Mouse (Mus musculus) stomach, postnatal 0 days (tissue): Measurements from ENCODE around the gene Capn5. TPM values are rescaled to one million over a fixed set of nuclear protein-coding genes. Genes with fewer than 3 reads are reported as not detected.

Experiments
- ATAC-seq: fragments of 200-750 bp; cut with Nextera tagmentation; 2 replicates; pipeline ENCODE4 v1.8.0; 2017; ENCODE audit not compliant: low FRiP score, low TSS enrichment
- DNase-seq: peaks from one replicate; pipeline ENCODE4 v3.0.0-alpha.2; 2016; ENCODE audit warnings: low spot score
- H3K27ac ChIP-seq: fragments of 300-500 bp; sonication (generic); replicated peaks from 2 replicates; pipeline ENCODE4 v1.5.1; 2014; ENCODE audit warnings: mild to moderate bottlenecking, control low read depth
- H3K27me3 ChIP-seq: fragments of 300-500 bp; sonication (generic); 2 replicates; pipeline ENCODE4 v1.6.1; 2014; ENCODE audit warnings: low read length; ENCODE audit not compliant: control insufficient read depth, insufficient read depth
- H3K36me3 ChIP-seq: fragments of 300-500 bp; sonication (generic); 2 replicates; pipeline ENCODE4 v1.6.1; 2014; ENCODE audit warnings: low read length, mixed read lengths; ENCODE audit not compliant: control insufficient read depth, insufficient read depth
- H3K4me1 ChIP-seq: fragments of 300-500 bp; sonication (generic); replicated peaks from 2 replicates; pipeline ENCODE4 v1.6.1; 2014; ENCODE audit warnings: antibody characterized with exemption; ENCODE audit not compliant: control insufficient read depth, insufficient read depth
- H3K4me2 ChIP-seq: fragments of 300-500 bp; sonication (generic); replicated peaks from 2 replicates; pipeline ENCODE4 v1.6.1; 2014; ENCODE audit warnings: low read depth, mild to moderate bottlenecking, control low read depth, moderate library complexity
- H3K4me3 ChIP-seq: fragments of 300-500 bp; sonication (generic); 2 replicates; pipeline ENCODE4 v1.5.1; 2014; ENCODE audit warnings: low read depth, low read length, control low read depth
- H3K9ac ChIP-seq: fragments of 300-500 bp; sonication (generic); 2 replicates; pipeline ENCODE4 v1.6.1; 2014; ENCODE audit warnings: mild to moderate bottlenecking, low read length, control low read depth, mixed read lengths
- H3K9me3 ChIP-seq: fragments of 300-500 bp; sonication (generic); 2 replicates; pipeline ENCODE4 v1.6.1; 2016; ENCODE audit warnings: low read length; ENCODE audit not compliant: control insufficient read depth
- CTCF ChIP-seq: IDR thresholded peaks from 2 replicates; pipeline ENCODE4 v1.5.1; 2016; ENCODE audit warnings: antibody characterized with exemption, low read depth, mild to moderate bottlenecking, moderate library complexity
- EP300 ChIP-seq: optimal IDR thresholded peaks from 2 replicates; pipeline ENCODE3; 2016; ENCODE audit warnings: antibody characterized with exemption
- WGBS: fragments of 180-500 bp; shearing (Covaris S2); extraction: QIAGEN DNeasy Blood & Tissue Kit; methylation state at CpG from one replicate; pipeline ENCODE4 v1.1.7; 2014; 5-methylcytosine and 5-hydroxymethylcytosine counted together
- polyA plus RNA-seq: library from polyadenylated mRNA; unstranded; fragments of >200 nt; fragmentation: Nextera tagmentation; extraction: Ambion mirVana; gene quantifications from 2 replicates; pipeline ENCODE4 v1.2.1, GENCODE M21; 2015

The Capn5 gene
- polyA plus RNA-seq, 1 experiment from 2014 or later: 13.2 TPM

DNA sequence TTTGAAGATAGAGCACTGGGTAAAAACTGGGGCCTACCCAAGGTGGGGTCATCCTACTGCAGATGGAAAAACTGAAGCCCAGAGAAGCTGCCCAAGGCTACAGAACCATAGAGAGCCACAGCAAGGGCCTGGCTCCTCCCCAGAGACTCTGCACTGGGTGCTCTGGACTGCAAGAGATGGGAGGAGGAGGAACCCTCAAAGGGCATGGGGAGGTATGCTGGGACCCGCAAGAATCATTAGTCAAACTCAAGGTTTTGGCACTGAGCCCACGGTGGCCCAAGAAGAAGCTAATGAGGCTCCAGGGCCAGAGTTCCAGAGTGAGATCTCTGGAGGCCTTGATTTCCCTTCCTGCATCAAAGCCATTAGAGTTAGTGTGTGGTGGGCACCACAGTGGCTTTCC is 40.1 kb downstream of the Capn5 start:
- Histone ChIP-seq H3K4me3 (no peak overlapping the region), H3K36me3 (no peaks in the 10 kb centered on the region), H3K4me2 (no peak overlapping the region), H3K9me3 (no peaks in the 10 kb centered on the region), H3K9ac (no peak overlapping the region), H3K4me1 (peaks cover 3% of the 10 kb centered on the region; the same call in 1 of the 2 replicates), H3K27me3 (no peaks in the 10 kb centered on the region), H3K27ac (no peak overlapping the region)
- DNase-seq (no peak), ATAC-seq (no peak)
- 37% methylated on average over 2 of the region's 2 CpGs for WGBS
- TF ChIP-seq CTCF: no peak
- TF ChIP-seq EP300: no peak

- Histone ChIP-seq H3K27me3 (no peaks in the 10 kb centered on the region), H3K9me3 (no peaks in the 10 kb centered on the region), H3K4me1 (peaks cover 3% of the 10 kb centered on the region; the same call in 1 of the 2 replicates), H3K4me2 (no peak overlapping the region), H3K36me3 (no peaks in the 10 kb centered on the region), H3K4me3 (no peak overlapping the region), H3K27ac (no peak overlapping the region), H3K9ac (no peak overlapping the region)
- DNase-seq (no peak), ATAC-seq (no peak)
- TF ChIP-seq EP300 (no peak), CTCF (no peak)
- 50% methylated on average over 3 of the region's 3 CpGs for WGBS
These were observed 40.5 kb downstream of the Capn5 start for GRCm38 (mm10) chr7:98137583-98137982.

GRCm38 (mm10) chr7:98131751-98132150 is 46.3 kb downstream of the Capn5 start:
- Histone ChIP-seq H3K4me3 (no peak overlapping the region), H3K27me3 (no peaks in the 10 kb centered on the region), H3K9ac (no peak overlapping the region), H3K9me3 (no peaks in the 10 kb centered on the region), H3K4me2 (no peak overlapping the region), H3K36me3 (no peaks in the 10 kb centered on the region), H3K27ac (no peak overlapping the region), H3K4me1 (no peaks in the 10 kb centered on the region)
- ATAC-seq: no peak
- 96% methylated on average over 8 of the region's 8 CpGs for WGBS
- peak; percentile 46 for TF ChIP-seq CTCF
- TF ChIP-seq EP300: no peak
- no peak for DNase-seq

DNA sequence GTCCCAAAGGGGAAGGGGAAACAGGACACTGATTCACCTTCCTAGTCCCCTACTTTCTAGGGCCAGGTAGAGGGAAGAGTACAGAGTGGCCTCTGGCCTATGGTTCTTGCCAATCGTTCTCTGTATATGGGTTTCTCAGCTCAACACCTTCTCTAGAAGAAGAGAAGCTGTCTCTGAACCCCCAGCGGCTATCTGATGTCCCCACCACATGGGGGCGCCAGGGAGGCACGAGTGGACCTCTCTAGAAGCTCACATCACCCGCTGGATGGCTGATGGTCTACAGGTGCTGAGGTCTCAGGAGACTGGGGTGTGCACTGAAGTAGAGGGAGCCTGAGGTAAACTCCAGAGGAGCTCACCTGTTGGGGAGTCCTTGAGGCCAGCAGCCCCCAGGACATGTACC is 52.6 kb downstream of the Capn5 start:
- ATAC-seq: no peak
- Histone ChIP-seq H3K4me3 (no peak overlapping the region), H3K9ac (no peak overlapping the region), H3K27me3 (no peaks in the 10 kb centered on the region), H3K4me1 (no peaks in the 10 kb centered on the region), H3K27ac (no peak overlapping the region), H3K4me2 (no peak overlapping the region), H3K36me3 (0 out of 2 replicates have a peak, but pooled peaks cover 2% of the 10 kb centered on the region), H3K9me3 (no peaks in the 10 kb centered on the region)
- DNase-seq: peak; percentile 65
- TF ChIP-seq CTCF (peak; percentile 70), EP300 (no peak)
- 34% methylated on average over 5 of the region's 5 CpGs for WGBS

- DNase-seq: no peak
- no peaks in the 10 kb centered on the region for H3K27me3 ChIP-seq
- TF ChIP-seq CTCF (no peak), EP300 (no peak)
- no peaks in the 10 kb centered on the region for H3K9me3 ChIP-seq
- 37% methylated on average over 5 of the region's 5 CpGs for WGBS
- 0 out of 2 replicates have a peak, but pooled peaks cover 2% of the 10 kb centered on the region for H3K36me3 ChIP-seq
- no peak for ATAC-seq
- H3K4me3 ChIP-seq: no peak overlapping the region
- H3K4me2 ChIP-seq: no peak overlapping the region
- no peak overlapping the region for H3K27ac ChIP-seq
- H3K9ac ChIP-seq: no peak overlapping the region
- H3K4me1 ChIP-seq: no peaks in the 10 kb centered on the region
These were observed 53.4 kb downstream of the Capn5 start for GRCm38 (mm10) chr7:98124701-98125100.

DNA sequence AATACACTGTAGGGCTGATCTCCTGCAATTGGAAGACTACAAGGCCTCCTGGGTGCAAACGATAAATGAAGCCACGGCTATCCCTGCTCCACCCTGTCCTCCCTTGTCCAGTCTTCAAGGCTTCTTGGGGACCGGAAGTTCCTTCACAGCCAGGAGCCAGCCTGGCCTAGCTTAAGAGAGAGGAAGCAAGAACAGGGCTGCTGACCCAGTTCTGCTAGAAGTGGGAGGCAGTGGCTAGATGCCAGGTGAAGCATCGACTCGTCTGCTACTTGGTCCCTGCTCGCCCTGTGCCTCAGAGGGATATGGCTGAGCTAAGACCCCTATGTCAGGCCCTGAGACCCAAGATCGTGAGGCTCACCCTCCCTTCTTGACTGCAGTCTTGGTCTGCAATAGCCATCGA is 56.4 kb downstream of the Capn5 start:
- 70% methylated on average over 8 of the region's 8 CpGs for WGBS
- H3K4me2 ChIP-seq: no peak overlapping the region
- 0 out of 2 replicates have a peak, but pooled peaks cover 2% of the 10 kb centered on the region for H3K36me3 ChIP-seq
- H3K9ac ChIP-seq: no peak overlapping the region
- no peak overlapping the region for H3K4me3 ChIP-seq
- no peak for ATAC-seq
- DNase-seq: no peak
- 0 out of 2 replicates have a peak, but pooled peaks cover 3% of the 10 kb centered on the region for H3K4me1 ChIP-seq
- H3K27me3 ChIP-seq: no peaks in the 10 kb centered on the region
- no peak overlapping the region for H3K27ac ChIP-seq
- H3K9me3 ChIP-seq: no peaks in the 10 kb centered on the region
- no peak for TF ChIP-seq CTCF
